Mouse (Mus musculus): ENCODE data around the gene Cox7a2. TPM values are rescaled to one million over a fixed set of nuclear protein-coding genes. Genes with fewer than 3 reads are reported as not detected.

Cox7a2 gene
- polyA plus RNA-seq, 1 experiment from 2014 or later, result 633 TPM

GRCm38 (mm10) chr9:79751846-79752245 is 7.8 kb downstream of the Cox7a2 start:
- 84% methylated on average over 8 of the region's 8 CpGs for WGBS
- no peak overlapping the region for H3K27ac ChIP-seq (ENCODE audit: low read depth, low read length)
- H3K4me3 ChIP-seq (ENCODE audit: low read depth, low read length), result no peak overlapping the region
- H3K27me3 ChIP-seq (ENCODE audit: control insufficient read depth, insufficient read depth, low read length), result no peaks in the 10 kb centered on the region
- no peaks in the 10 kb centered on the region for H3K4me1 ChIP-seq (replicated peaks; ENCODE audit: control insufficient read depth, insufficient read depth, low read length)
- H3K4me2 ChIP-seq (replicated peaks; ENCODE audit: low read depth, low read length), result no peak overlapping the region
- no peaks in the 10 kb centered on the region for H3K9me3 ChIP-seq (ENCODE audit: control insufficient read depth, low read length)
- no peaks in the 10 kb centered on the region for H3K36me3 ChIP-seq (ENCODE audit: control insufficient read depth, insufficient read depth, low read length)
- ATAC-seq (ENCODE audit: low FRiP score) (no peak), DNase-seq (ENCODE audit: low spot score) (no peak)
- H3K9ac ChIP-seq (ENCODE audit: low read depth, low read length), result no peak overlapping the region

- no peaks in the 10 kb centered on the region for H3K9me3 ChIP-seq (ENCODE audit: control insufficient read depth, low read length)
- ATAC-seq (ENCODE audit: low FRiP score) (no peak), DNase-seq (ENCODE audit: low spot score) (no peak)
- H3K4me3 ChIP-seq (ENCODE audit: low read depth, low read length), result no peak overlapping the region
- H3K27me3 ChIP-seq (ENCODE audit: control insufficient read depth, insufficient read depth, low read length), result no peaks in the 10 kb centered on the region
- no peak overlapping the region for H3K9ac ChIP-seq (ENCODE audit: low read depth, low read length)
- H3K36me3 ChIP-seq (ENCODE audit: control insufficient read depth, insufficient read depth, low read length), result no peaks in the 10 kb centered on the region
- no peak overlapping the region for H3K27ac ChIP-seq (ENCODE audit: low read depth, low read length)
- 91% methylated on average over 7 of the region's 7 CpGs for WGBS
- no peak overlapping the region for H3K4me2 ChIP-seq (replicated peaks; ENCODE audit: low read depth, low read length)
- H3K4me1 ChIP-seq (replicated peaks; ENCODE audit: control insufficient read depth, insufficient read depth, low read length), result no peaks in the 10 kb centered on the region
Measured at GRCm38 (mm10) chr9:79750709-79751108, 9.0 kb downstream of the Cox7a2 start.

- H3K9me3 ChIP-seq (ENCODE audit: control insufficient read depth, low read length), result no peaks in the 10 kb centered on the region
- no peak for ATAC-seq (ENCODE audit: low FRiP score)
Measured at GRCm38 (mm10) chr9:79745036-79745435, 14.6 kb downstream of the Cox7a2 start.

GRCm38 (mm10) chr9:79735608-79736007 is 24.1 kb downstream of the Cox7a2 start:
- no peak overlapping the region for H3K27ac ChIP-seq (ENCODE audit: low read depth, low read length)
- H3K4me2 ChIP-seq (replicated peaks; ENCODE audit: low read depth, low read length), result no peak overlapping the region
- no peaks in the 10 kb centered on the region for H3K27me3 ChIP-seq (ENCODE audit: control insufficient read depth, insufficient read depth, low read length)
- H3K4me1 ChIP-seq (replicated peaks; ENCODE audit: control insufficient read depth, insufficient read depth, low read length), result no peaks in the 10 kb centered on the region
- no peak overlapping the region for H3K9ac ChIP-seq (ENCODE audit: low read depth, low read length)
- H3K36me3 ChIP-seq (ENCODE audit: control insufficient read depth, insufficient read depth, low read length), result no peaks in the 10 kb centered on the region
- no peaks in the 10 kb centered on the region for H3K9me3 ChIP-seq (ENCODE audit: control insufficient read depth, low read length)
- WGBS, result 88% methylated on average over 6 of the region's 6 CpGs
- H3K4me3 ChIP-seq (ENCODE audit: low read depth, low read length), result no peak overlapping the region
- ATAC-seq (ENCODE audit: low FRiP score) (no peak), DNase-seq (ENCODE audit: low spot score) (no peak)

More at GRCm38 (mm10) chr9:79745036-79745435, 14.6 kb downstream of the Cox7a2 start:
- H3K4me2 ChIP-seq (replicated peaks; ENCODE audit: low read depth, low read length), result no peak overlapping the region
- H3K36me3 ChIP-seq (ENCODE audit: control insufficient read depth, insufficient read depth, low read length), result no peaks in the 10 kb centered on the region
- no peak overlapping the region for H3K9ac ChIP-seq (ENCODE audit: low read depth, low read length)
- no peak for DNase-seq (ENCODE audit: low spot score)
- no peak overlapping the region for H3K27ac ChIP-seq (ENCODE audit: low read depth, low read length)
- WGBS, result 51% methylated on average over 4 of the region's 4 CpGs
- no peaks in the 10 kb centered on the region for H3K27me3 ChIP-seq (ENCODE audit: control insufficient read depth, insufficient read depth, low read length)
- no peaks in the 10 kb centered on the region for H3K4me1 ChIP-seq (replicated peaks; ENCODE audit: control insufficient read depth, insufficient read depth, low read length)
- H3K4me3 ChIP-seq (ENCODE audit: low read depth, low read length), result no peak overlapping the region

- Histone ChIP-seq H3K4me3 (ENCODE audit: low read depth, low read length) (no peak overlapping the region), H3K9me3 (ENCODE audit: control insufficient read depth, low read length) (no peaks in the 10 kb centered on the region), H3K9ac (ENCODE audit: low read depth, low read length) (no peak overlapping the region), H3K27me3 (ENCODE audit: control insufficient read depth, insufficient read depth, low read length) (no peaks in the 10 kb centered on the region), H3K4me2 (replicated peaks; ENCODE audit: low read depth, low read length) (no peak overlapping the region), H3K4me1 (replicated peaks; ENCODE audit: control insufficient read depth, insufficient read depth, low read length) (no peaks in the 10 kb centered on the region), H3K36me3 (ENCODE audit: control insufficient read depth, insufficient read depth, low read length) (no peaks in the 10 kb centered on the region), H3K27ac (ENCODE audit: low read depth, low read length) (no peak overlapping the region)
- WGBS, result 89% methylated on average over 5 of the region's 5 CpGs
- DNase-seq (ENCODE audit: low spot score) (no peak), ATAC-seq (ENCODE audit: low FRiP score) (no peak)
Measured at GRCm38 (mm10) chr9:79730301-79730700, 29.4 kb downstream of the Cox7a2 start.

DNA sequence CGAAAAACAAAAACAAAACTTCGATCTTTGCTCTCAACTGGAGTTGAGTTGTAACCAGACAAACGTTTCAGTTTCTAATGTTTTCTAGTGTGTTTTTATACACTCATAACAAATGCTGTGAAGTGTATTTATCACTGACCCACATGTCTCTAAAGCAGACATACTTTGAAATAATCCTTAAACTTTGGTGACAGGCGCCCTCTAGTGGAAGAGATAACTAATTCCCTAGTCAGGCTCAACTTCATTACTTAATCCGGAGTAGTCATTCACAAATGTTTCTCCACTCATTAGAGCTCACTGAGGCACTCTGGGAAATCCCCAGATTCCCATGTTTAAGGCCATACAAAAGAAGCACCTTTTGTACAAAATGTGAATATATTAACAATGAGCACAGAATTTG is 36.6 kb downstream of the Cox7a2 start:
- ATAC-seq (ENCODE audit: low FRiP score) (no peak), DNase-seq (ENCODE audit: low spot score) (peak; percentile 70)
- no peaks in the 10 kb centered on the region for H3K9me3 ChIP-seq (ENCODE audit: control insufficient read depth, low read length)
- no peak overlapping the region for H3K4me3 ChIP-seq (ENCODE audit: low read depth, low read length)
- H3K36me3 ChIP-seq (ENCODE audit: control insufficient read depth, insufficient read depth, low read length), result no peaks in the 10 kb centered on the region
- peaks cover 27% of the 10 kb centered on the region for H3K27me3 ChIP-seq (ENCODE audit: control insufficient read depth, insufficient read depth, low read length)
- H3K4me1 ChIP-seq (replicated peaks; ENCODE audit: control insufficient read depth, insufficient read depth, low read length), result peaks cover 2% of the 10 kb centered on the region; the same call in 1 of the 2 replicates
- WGBS, result 34% methylated on average over 5 of the region's 5 CpGs
- H3K4me2 ChIP-seq (replicated peaks; ENCODE audit: low read depth, low read length), result no peak overlapping the region
- no peak overlapping the region for H3K9ac ChIP-seq (ENCODE audit: low read depth, low read length)
- H3K27ac ChIP-seq (ENCODE audit: low read depth, low read length), result no peak overlapping the region

DNA sequence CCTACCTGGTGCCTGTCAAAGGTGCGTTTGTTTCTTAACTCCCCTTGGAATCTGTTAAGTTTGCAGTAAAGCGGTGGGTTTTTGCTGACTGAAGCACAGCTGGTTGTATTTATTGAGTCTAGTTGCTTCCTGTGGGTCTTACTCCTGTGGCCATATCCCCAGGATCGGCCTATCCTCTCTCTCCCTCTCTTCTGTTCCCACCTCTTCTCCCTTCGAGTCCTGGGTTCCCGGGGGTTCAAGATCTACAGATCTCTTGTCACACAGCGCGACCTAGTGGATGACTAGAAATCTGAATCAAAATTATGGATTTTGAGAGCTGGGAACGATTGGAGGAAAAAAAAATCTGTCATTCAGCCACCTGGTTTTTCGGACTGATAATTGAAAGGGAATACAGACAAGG is 38.6 kb downstream of the Cox7a2 start:
- Histone ChIP-seq H3K27me3 (ENCODE audit: control insufficient read depth, insufficient read depth, low read length) (peaks cover 36% of the 10 kb centered on the region), H3K4me1 (replicated peaks; ENCODE audit: control insufficient read depth, insufficient read depth, low read length) (peaks cover 2% of the 10 kb centered on the region; the same call in 1 of the 2 replicates), H3K36me3 (ENCODE audit: control insufficient read depth, insufficient read depth, low read length) (no peaks in the 10 kb centered on the region), H3K4me2 (replicated peaks; ENCODE audit: low read depth, low read length) (no peak overlapping the region), H3K4me3 (ENCODE audit: low read depth, low read length) (no peak overlapping the region), H3K9ac (ENCODE audit: low read depth, low read length) (no peak overlapping the region), H3K27ac (ENCODE audit: low read depth, low read length) (no peak overlapping the region), H3K9me3 (ENCODE audit: control insufficient read depth, low read length) (no peaks in the 10 kb centered on the region)
- DNase-seq (ENCODE audit: low spot score) (peak; percentile 82), ATAC-seq (ENCODE audit: low FRiP score) (no peak)
- WGBS, result 10% methylated on average over 9 of the region's 9 CpGs

GRCm38 (mm10) chr9:79720143-79720542 is 39.5 kb downstream of the Cox7a2 start:
- WGBS, result 31% methylated on average over 9 of the region's 9 CpGs
- Histone ChIP-seq H3K9me3 (ENCODE audit: control insufficient read depth, low read length) (no peaks in the 10 kb centered on the region), H3K27me3 (ENCODE audit: control insufficient read depth, insufficient read depth, low read length) (peaks cover 36% of the 10 kb centered on the region), H3K4me2 (replicated peaks; ENCODE audit: low read depth, low read length) (no peak overlapping the region; the same call in 1 of the 2 replicates), H3K4me1 (replicated peaks; ENCODE audit: control insufficient read depth, insufficient read depth, low read length) (peaks cover 2% of the 10 kb centered on the region; the same call in 1 of the 2 replicates), H3K27ac (ENCODE audit: low read depth, low read length) (no peak overlapping the region), H3K36me3 (ENCODE audit: control insufficient read depth, insufficient read depth, low read length) (no peaks in the 10 kb centered on the region), H3K9ac (ENCODE audit: low read depth, low read length) (no peak overlapping the region), H3K4me3 (ENCODE audit: low read depth, low read length) (peak overlapping the region; percentile 55; the same call in 1 of the 2 replicates)
- ATAC-seq (ENCODE audit: low FRiP score), result no peak
- DNase-seq (ENCODE audit: low spot score), result no peak

- peak overlapping the region; percentile 55 for H3K4me3 ChIP-seq (ENCODE audit: low read depth, low read length)
- peaks cover 2% of the 10 kb centered on the region; the same call in 1 of the 2 replicates for H3K4me1 ChIP-seq (replicated peaks; ENCODE audit: control insufficient read depth, insufficient read depth, low read length)
- peak overlapping the region; percentile 87 for H3K4me2 ChIP-seq (replicated peaks; ENCODE audit: low read depth, low read length)
- no peak overlapping the region for H3K9ac ChIP-seq (ENCODE audit: low read depth, low read length)
- no peak for ATAC-seq (ENCODE audit: low FRiP score)
- no peaks in the 10 kb centered on the region for H3K9me3 ChIP-seq (ENCODE audit: control insufficient read depth, low read length)
- no peak overlapping the region for H3K27ac ChIP-seq (ENCODE audit: low read depth, low read length)
- peak; percentile 59 for DNase-seq (ENCODE audit: low spot score)
- peaks cover 36% of the 10 kb centered on the region for H3K27me3 ChIP-seq (ENCODE audit: control insufficient read depth, insufficient read depth, low read length)
- WGBS, result 1% methylated on average over 28 of the region's 28 CpGs
- H3K36me3 ChIP-seq (ENCODE audit: control insufficient read depth, insufficient read depth, low read length), result no peaks in the 10 kb centered on the region
Measured at GRCm38 (mm10) chr9:79719451-79719850, 40.2 kb downstream of the Cox7a2 start.

All from hindbrain, embryonic 11.5 days (tissue).